In genomic region chr19:45594079-45594478, GRCm38 (mm10) we compare ENCODE assay signal across 27 mouse cellular contexts.
"Had no signal": no experiment of that assay in that cellular context is flagged by ENCODE, and none has a peak within 500 bp of the region (broad histone marks: within the 10 kb centered on the region; RNA-seq: fewer than 3 reads in every experiment).

No protein-coding gene starts in this region.

- H3K4me3 ChIP-seq: embryonic facial prominence, embryonic 12.5 days; embryonic facial prominence, embryonic 13.5 days; erythroblast, embryonic 14.5 days; forebrain, embryonic 10.5 days; forebrain, embryonic 12.5 days; forebrain, embryonic 13.5 days; forebrain, embryonic 15.5 days; gastrocnemius, adult 2 months; heart, adult 2 months; heart, embryonic 10.5 days had no signal

- H3K27me3 ChIP-seq: embryonic facial prominence, embryonic 13.5 days had no signal

- H3K27ac ChIP-seq: embryonic facial prominence, embryonic 12.5 days; embryonic facial prominence, embryonic 13.5 days; forebrain, embryonic 10.5 days; forebrain, embryonic 12.5 days; forebrain, embryonic 13.5 days; forebrain, embryonic 15.5 days; gastrocnemius, adult 2 months; heart, adult 2 months; heart, embryonic 10.5 days had no signal

- H3K4me1 ChIP-seq: embryonic facial prominence, embryonic 13.5 days had no signal

- H3K9ac ChIP-seq: embryonic facial prominence, embryonic 12.5 days; embryonic facial prominence, embryonic 13.5 days; forebrain, embryonic 12.5 days; forebrain, embryonic 13.5 days; forebrain, embryonic 15.5 days; forebrain, postnatal 0 days had no signal

- H3K9me3 ChIP-seq: embryonic facial prominence, embryonic 12.5 days; embryonic facial prominence, embryonic 13.5 days; forebrain, embryonic 10.5 days; forebrain, embryonic 12.5 days; forebrain, embryonic 13.5 days; forebrain, embryonic 15.5 days; heart, embryonic 10.5 days had no signal

- ATAC-seq: forebrain, embryonic 13.5 days; forebrain, embryonic 14.5 days; forebrain, embryonic 15.5 days; forebrain, embryonic 16.5 days; forebrain, postnatal 0 days had no signal

- DNase-seq: cerebellum, adult 2 months; cerebellum, adult 8-10 months; cerebellum, adult 9-10 months; cerebellum, adult 9-11 months; cerebellum, postnatal 10 days; cerebellum, postnatal 14 days; cerebellum, postnatal 25 days; cerebellum, postnatal 36 days; embryo, embryonic 11 days; forebrain, postnatal 0 days; gastrocnemius, adult 2 months; gastrocnemius, postnatal 10 days; gastrocnemius, postnatal 14 days; gastrocnemius, postnatal 25 days; gastrocnemius, postnatal 36 days; heart, adult 2 months had no signal

- H3K4me2 ChIP-seq: embryonic facial prominence, embryonic 12.5 days; embryonic facial prominence, embryonic 13.5 days; forebrain, embryonic 12.5 days; forebrain, embryonic 13.5 days; forebrain, embryonic 15.5 days; heart, embryonic 11.5 days had no signal

- H3K36me3 ChIP-seq: embryonic facial prominence, embryonic 12.5 days; forebrain, embryonic 10.5 days; forebrain, embryonic 12.5 days; forebrain, embryonic 15.5 days had no signal
